Mouse (Mus musculus): ENCODE measurements at regions not wholly inside any gene's neighbourhood (a gene's known extent, or its start where the extent isn't known, plus 50 kb on each side); places are given as distances from the start of the nearest gene placed in this dataset.

- Histone ChIP-seq H3K9me3 (ENCODE audit: low read length) (no peaks in the 10 kb centered on the region), H3K4me3 (ENCODE audit: low read depth, low read length) (no peak overlapping the region), H3K4me1 (ENCODE audit: insufficient read depth) (no peaks in the 10 kb centered on the region; the same call in 1 of the 2 replicates), H3K27me3 (ENCODE audit: insufficient read depth, low read length) (no peaks in the 10 kb centered on the region), H3K4me2 (ENCODE audit: low read depth) (no peak overlapping the region), H3K27ac (ENCODE audit: low read depth, low read length) (no peak overlapping the region), H3K9ac (no peak overlapping the region), H3K36me3 (ENCODE audit: insufficient read depth) (no peaks in the 10 kb centered on the region)
- WGBS: 38% methylated on average over 6 of the region's 6 CpGs
- ATAC-seq (peak; percentile 64), DNase-seq (peak; percentile 24)
- TF ChIP-seq CTCF (IDR thresholded peaks at IDR 0.05; ENCODE audit: low read depth): no peak
Observed at GRCm38 (mm10) chr9:100041776-100042175, 165.8 kb upstream of the Sox14 start.

- no peaks in the 10 kb centered on the region for H3K36me3 ChIP-seq (ENCODE audit: insufficient read depth)
- H3K27ac ChIP-seq (ENCODE audit: low read depth, low read length): no peak overlapping the region
- no peak for TF ChIP-seq CTCF (IDR thresholded peaks at IDR 0.05; ENCODE audit: low read depth)
- no peaks in the 10 kb centered on the region for H3K27me3 ChIP-seq (ENCODE audit: insufficient read depth, low read length)
- no peak overlapping the region for H3K4me2 ChIP-seq (ENCODE audit: low read depth)
- H3K9ac ChIP-seq: no peak overlapping the region
- H3K4me1 ChIP-seq (ENCODE audit: insufficient read depth): no peaks in the 10 kb centered on the region
- 62% methylated on average over 5 of the region's 5 CpGs for WGBS
- H3K4me3 ChIP-seq (ENCODE audit: low read depth, low read length): no peak overlapping the region
- ATAC-seq: no peak
- no peak for DNase-seq
- no peaks in the 10 kb centered on the region for H3K9me3 ChIP-seq (ENCODE audit: low read length)
Observed at GRCm38 (mm10) chr9:100023641-100024040, 147.7 kb upstream of the Sox14 start.

GRCm38 (mm10) chr9:100022035-100022434 lies 146.1 kb upstream of the Sox14 start:
- ATAC-seq (peak; percentile 92), DNase-seq (peak; percentile 65)
- no peak overlapping the region for H3K4me3 ChIP-seq (ENCODE audit: low read depth, low read length)
- H3K27ac ChIP-seq (ENCODE audit: low read depth, low read length): no peak overlapping the region
- no peak for TF ChIP-seq CTCF (IDR thresholded peaks at IDR 0.05; ENCODE audit: low read depth)
- no peaks in the 10 kb centered on the region for H3K36me3 ChIP-seq (ENCODE audit: insufficient read depth)
- no peaks in the 10 kb centered on the region for H3K4me1 ChIP-seq (ENCODE audit: insufficient read depth)
- H3K9me3 ChIP-seq (ENCODE audit: low read length): no peaks in the 10 kb centered on the region
- H3K27me3 ChIP-seq (ENCODE audit: insufficient read depth, low read length): no peaks in the 10 kb centered on the region
- WGBS: 51% methylated on average over 3 of the region's 3 CpGs
- no peak overlapping the region for H3K9ac ChIP-seq
- no peak overlapping the region for H3K4me2 ChIP-seq (ENCODE audit: low read depth)

GRCm38 (mm10) chr9:99995204-99995603 lies 119.2 kb upstream of the Sox14 start:
- no peak for TF ChIP-seq CTCF (IDR thresholded peaks at IDR 0.05; ENCODE audit: low read depth)
- Histone ChIP-seq H3K4me3 (ENCODE audit: low read depth, low read length) (peak overlapping the region; percentile 35), H3K36me3 (ENCODE audit: insufficient read depth) (no peaks in the 10 kb centered on the region), H3K9ac (peak overlapping the region; percentile 41; the same call in 1 of the 2 replicates), H3K27me3 (ENCODE audit: insufficient read depth, low read length) (peaks cover 11% of the 10 kb centered on the region), H3K9me3 (ENCODE audit: low read length) (no peaks in the 10 kb centered on the region), H3K4me2 (ENCODE audit: low read depth) (peak overlapping the region; percentile 57), H3K4me1 (ENCODE audit: insufficient read depth) (peaks cover 7% of the 10 kb centered on the region; the same call in 1 of the 2 replicates), H3K27ac (ENCODE audit: low read depth, low read length) (no peak overlapping the region)
- ATAC-seq: peak; percentile 48; the same call in 1 of the 2 replicates
- 41% methylated on average over 8 of the region's 8 CpGs for WGBS
- DNase-seq: no peak

- WGBS: under 1% methylated on average over 30 of the region's 30 CpGs
- TF ChIP-seq CTCF (IDR thresholded peaks at IDR 0.05; ENCODE audit: low read depth): no peak
- H3K27ac ChIP-seq (ENCODE audit: low read depth, low read length): no peak overlapping the region
- ATAC-seq (peak; percentile 47), DNase-seq (peak; percentile 58)
- peak overlapping the region; percentile 41 for H3K9ac ChIP-seq
- no peaks in the 10 kb centered on the region for H3K36me3 ChIP-seq (ENCODE audit: insufficient read depth)
- H3K4me1 ChIP-seq (ENCODE audit: insufficient read depth): peaks cover 7% of the 10 kb centered on the region; the same call in 1 of the 2 replicates
- peaks cover 11% of the 10 kb centered on the region for H3K27me3 ChIP-seq (ENCODE audit: insufficient read depth, low read length)
- peak overlapping the region; percentile 35 for H3K4me3 ChIP-seq (ENCODE audit: low read depth, low read length)
- peak overlapping the region; percentile 57 for H3K4me2 ChIP-seq (ENCODE audit: low read depth)
- no peaks in the 10 kb centered on the region for H3K9me3 ChIP-seq (ENCODE audit: low read length)
Observed at GRCm38 (mm10) chr9:99994285-99995144, 118.5 kb upstream of the Sox14 start.

GRCm38 (mm10) chr9:99987376-99987775 lies 111.4 kb upstream of the Sox14 start:
- H3K27ac ChIP-seq (ENCODE audit: low read depth, low read length): no peak overlapping the region
- H3K9me3 ChIP-seq (ENCODE audit: low read length): no peaks in the 10 kb centered on the region
- no peaks in the 10 kb centered on the region for H3K4me1 ChIP-seq (ENCODE audit: insufficient read depth)
- H3K9ac ChIP-seq: no peak overlapping the region
- no peak overlapping the region for H3K4me2 ChIP-seq (ENCODE audit: low read depth)
- 36% methylated on average over 1 of the region's 1 CpGs for WGBS
- TF ChIP-seq CTCF (IDR thresholded peaks at IDR 0.05; ENCODE audit: low read depth): no peak
- DNase-seq (no peak), ATAC-seq (no peak)
- no peaks in the 10 kb centered on the region for H3K36me3 ChIP-seq (ENCODE audit: insufficient read depth)
- no peak overlapping the region for H3K4me3 ChIP-seq (ENCODE audit: low read depth, low read length)
- peaks cover under 1% of the 10 kb centered on the region; the same call in 1 of the 2 replicates for H3K27me3 ChIP-seq (ENCODE audit: insufficient read depth, low read length)

- no peaks in the 10 kb centered on the region for H3K9me3 ChIP-seq (ENCODE audit: low read length)
- no peak overlapping the region for H3K4me3 ChIP-seq (ENCODE audit: low read depth, low read length)
- H3K27me3 ChIP-seq (ENCODE audit: insufficient read depth, low read length): no peaks in the 10 kb centered on the region
- H3K36me3 ChIP-seq (ENCODE audit: insufficient read depth): no peaks in the 10 kb centered on the region
- H3K9ac ChIP-seq: no peak overlapping the region
- no peaks in the 10 kb centered on the region for H3K4me1 ChIP-seq (ENCODE audit: insufficient read depth)
- no peak overlapping the region for H3K4me2 ChIP-seq (ENCODE audit: low read depth)
- WGBS: 75% methylated on average over 1 of the region's 1 CpGs
- ATAC-seq (no peak), DNase-seq (no peak)
- H3K27ac ChIP-seq (ENCODE audit: low read depth, low read length): no peak overlapping the region
- no peak for TF ChIP-seq CTCF (IDR thresholded peaks at IDR 0.05; ENCODE audit: low read depth)
Observed at GRCm38 (mm10) chr9:99980734-99981133, 104.8 kb upstream of the Sox14 start.

All from forebrain, postnatal 0 days (tissue).